Mouse (Mus musculus): ENCODE measurements at regions not wholly inside any gene's neighbourhood (a gene's known extent, or its start where the extent isn't known, plus 50 kb on each side); places are given as distances from the start of the nearest gene placed in this dataset.

DNA sequence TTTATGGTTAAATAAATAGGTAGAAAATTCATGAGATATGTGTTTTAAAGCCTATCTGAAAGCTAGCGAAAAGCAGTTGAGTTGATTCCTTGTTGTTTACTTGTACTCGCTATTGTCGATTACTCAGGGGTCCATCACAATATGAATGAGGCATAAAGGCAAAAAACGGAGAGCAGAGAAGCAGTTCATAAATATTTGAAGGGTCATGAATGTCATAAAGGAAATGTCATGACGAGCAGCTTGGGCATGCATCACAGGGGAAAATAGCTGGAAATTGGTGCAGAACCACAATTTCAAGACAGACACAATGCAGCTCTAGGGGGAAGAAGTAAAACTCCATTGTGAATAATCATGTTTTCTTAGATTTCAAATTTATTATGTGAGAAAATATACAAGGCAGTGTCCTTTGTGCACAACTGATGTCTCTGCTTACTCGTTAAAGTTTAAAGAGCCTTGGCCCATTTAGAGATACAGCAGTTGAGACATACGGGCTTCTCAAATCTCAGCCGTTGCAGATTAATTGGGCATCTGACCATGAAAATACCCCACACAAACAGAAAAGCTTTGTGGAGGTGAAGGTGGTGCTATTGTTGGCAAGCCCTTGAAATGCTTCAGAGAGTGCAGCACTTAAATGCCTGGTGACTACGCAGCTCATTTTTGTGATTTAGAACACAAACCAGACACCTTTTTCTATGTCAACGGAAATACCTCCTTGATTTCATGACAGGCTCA lies 200.3 kb downstream of the Ahr start:
- TF ChIP-seq CTCF (IDR thresholded peaks at IDR 0.05; ENCODE audit: borderline replicate concordance, control insufficient read depth, extremely low read depth, insufficient read depth, low read length, poor library complexity) (no peak), POLR2A (IDR thresholded peaks at IDR 0.05; ENCODE audit: control insufficient read depth, extremely low read depth, insufficient read depth, low read length, poor library complexity) (no peak)

Measured in thymus, adult 2 months (tissue).